ENCODE assay signal across 9 mouse cellular contexts in the genomic region with DNA sequence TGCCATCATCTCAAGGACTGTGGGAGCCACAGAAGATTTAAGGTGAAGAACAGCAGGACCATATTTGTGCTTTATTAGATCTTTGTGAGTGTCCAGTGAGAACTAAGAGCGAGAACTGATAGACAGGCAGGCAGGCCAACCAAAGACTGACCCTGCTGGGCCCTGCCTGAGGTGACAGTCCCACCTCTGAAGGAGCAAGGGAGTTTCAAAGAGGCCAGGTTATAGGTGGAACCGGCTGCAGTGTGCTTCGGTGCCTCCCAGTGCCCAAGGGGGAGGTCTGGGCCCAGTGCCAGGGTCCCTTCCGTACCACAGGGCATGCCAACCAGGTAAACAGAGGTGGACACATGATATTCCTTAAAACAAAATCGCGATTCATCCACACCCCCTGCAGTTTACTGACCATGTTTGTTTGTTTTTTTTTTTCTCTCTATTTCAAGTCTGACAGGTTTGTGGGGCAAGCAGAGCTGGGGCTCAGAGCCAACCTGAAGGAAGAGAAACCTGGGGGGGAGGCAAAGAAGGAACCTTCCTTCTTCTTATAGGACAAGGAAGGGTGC. TPM values are rescaled to one million over a fixed set of nuclear protein-coding genes. Genes with fewer than 3 reads are reported as not detected.
DNase-seq lines count a peak whose midpoint lies in the region; ATAC-seq lines count a peak whose summit lies in the region.
"Had no signal": no experiment of that assay in that cellular context is flagged by ENCODE, and none has a peak within 500 bp of the region (broad histone marks: within the 10 kb centered on the region; RNA-seq: fewer than 3 reads in every experiment).

No protein-coding gene starts in this region.

- peaks cover 10% of the 10 kb centered on the region for H3K4me1 ChIP-seq in embryonic facial prominence, embryonic 13.5 days
- peaks cover 30% of the 10 kb centered on the region for H3K4me1 ChIP-seq in embryonic facial prominence, embryonic 10.5 days

- H3K4me3 ChIP-seq in embryonic facial prominence, embryonic 13.5 days: no peak overlapping the region
- H3K4me3 ChIP-seq in embryonic facial prominence, embryonic 10.5 days: no peak overlapping the region

- no peak for ATAC-seq in embryonic facial prominence, embryonic 13.5 days (ENCODE audit: insufficient number of reproducible peaks, insufficient read depth, low FRiP score, low TSS enrichment, low read depth)
- ATAC-seq in megakaryocyte-erythroid progenitor cell, adult 5-6 weeks (replicated peaks; ENCODE audit: low FRiP score, low TSS enrichment, poor library complexity, severe bottlenecking): no peak

- H3K27ac ChIP-seq in embryonic facial prominence, embryonic 13.5 days: peak overlapping the region; percentile 62
- no peak overlapping the region for H3K27ac ChIP-seq in embryonic facial prominence, embryonic 10.5 days (replicated peaks)

- H3K9ac ChIP-seq in embryonic facial prominence, embryonic 13.5 days: no peak overlapping the region

- no peaks in the 10 kb centered on the region for H3K27me3 ChIP-seq in embryonic facial prominence, embryonic 13.5 days
- no peaks in the 10 kb centered on the region for H3K27me3 ChIP-seq in embryonic facial prominence, embryonic 10.5 days (replicated peaks; ENCODE audit: low read depth, poor library complexity, severe bottlenecking)

- H3K9me3 ChIP-seq in embryonic facial prominence, embryonic 13.5 days: no peaks in the 10 kb centered on the region
- H3K9me3 ChIP-seq in embryonic facial prominence, embryonic 10.5 days: no peaks in the 10 kb centered on the region

- WGBS in embryonic facial prominence, embryonic 13.5 days: 56% methylated on average over 6 of the region's 6 CpGs
- WGBS in embryonic facial prominence, embryonic 10.5 days: 62% methylated on average over 6 of the region's 6 CpGs

- DNase-seq in embryonic facial prominence, embryonic 10.5 days (ENCODE audit: low spot score): no peak
- peak; percentile 56 for DNase-seq in urinary bladder, adult 2 months (ENCODE audit: low spot score)
- DNase-seq in urinary bladder, postnatal 25 days (ENCODE audit: low spot score): no peak
- DNase-seq in lung, postnatal 10 days: peak; percentile 76
- no peak for DNase-seq in layer of hippocampus, adult 18-20 months (ENCODE audit: low spot score in 2 of 2)
- DNase-seq in neural tube, embryonic 10.5 days (ENCODE audit: extremely low spot score, low spot score): no peak
- DNase-seq: cerebellum, adult 9-10 months had no signal

- no peaks in the 10 kb centered on the region for H3K36me3 ChIP-seq in embryonic facial prominence, embryonic 13.5 days
- no peaks in the 10 kb centered on the region for H3K36me3 ChIP-seq in embryonic facial prominence, embryonic 10.5 days (replicated peaks)

- H3K4me2 ChIP-seq in embryonic facial prominence, embryonic 13.5 days: no peak overlapping the region

RNA-seq across cellular contexts. Expression of gene Fam129b, which starts 6.1 kb away (rescaled TPM):
- polyA plus RNA-seq in embryonic facial prominence, embryonic 13.5 days (2015; fragmentation: Nextera tagmentation; extraction: Ambion mirVana): 57.2 and 59.2 TPM in 2 replicates
- 43.9 and 46.4 TPM in 2 replicates for polyA plus RNA-seq in embryonic facial prominence, embryonic 10.5 days (2016; fragmentation: Nextera tagmentation; extraction: Ambion mirVana)
- polyA plus RNA-seq in urinary bladder, adult 2 months (2012; rRNA removed): 99.6 and 102 TPM in 2 replicates
- total RNA-seq in layer of hippocampus, adult 18-20 months (2021): 10 to 100 TPM; 18.0 to 21.1 TPM
- 9.0 and 16.3 TPM in 2 replicates for total RNA-seq in megakaryocyte-erythroid progenitor cell, adult 5-6 weeks (2014; fragmentation: Nextera tagmentation)
- total RNA-seq in megakaryocyte-erythroid progenitor cell, adult 5-6 weeks (2017): 13.8 TPM in 2 replicates

RNA-seq across cellular contexts. Expression of gene Stxbp1, which starts 22.8 kb away (rescaled TPM):
- 18.1 and 22.8 TPM in 2 replicates for polyA plus RNA-seq in embryonic facial prominence, embryonic 13.5 days (2015; fragmentation: Nextera tagmentation; extraction: Ambion mirVana)
- polyA plus RNA-seq in embryonic facial prominence, embryonic 10.5 days (2016; fragmentation: Nextera tagmentation; extraction: Ambion mirVana): 24.4 and 25.1 TPM in 2 replicates
- polyA plus RNA-seq in urinary bladder, adult 2 months (2012; rRNA removed): 15.8 and 19.8 TPM in 2 replicates
- 100 to 1,000 TPM; 613 to 617 TPM for total RNA-seq in layer of hippocampus, adult 18-20 months (2021)
- 30.2 and 47.7 TPM in 2 replicates for total RNA-seq in megakaryocyte-erythroid progenitor cell, adult 5-6 weeks (2014; fragmentation: Nextera tagmentation)
- 6.5 and 10.4 TPM in 2 replicates for total RNA-seq in megakaryocyte-erythroid progenitor cell, adult 5-6 weeks (2017)

Comparison
In these comparisons a context has a peak if more than half of its experiments do, and no peak if none do; other contexts are left out.
1. DNase-seq: peak in urinary bladder, adult 2 months (single experiment) and lung, postnatal 10 days (single experiment); none in embryonic facial prominence, embryonic 10.5 days (single experiment), urinary bladder, postnatal 25 days (single experiment), layer of hippocampus, adult 18-20 months (0 of 2) and neural tube, embryonic 10.5 days (single experiment).